Mouse (Mus musculus): ENCODE data around the gene Gm11273.
"Not testable (repeated sequence)": the region's sequence is repeated elsewhere in the genome, so short reads cannot be mapped to it uniquely, and the experiment has no call there.

Gm11273 gene

GRCm38 (mm10) chr13:21501182-21501581, at the start of gene Gm11273:
Gm11273 (minus strand) TSS chr13:21501418.
- DNase-seq: not testable (repeated sequence)

- DNase-seq: no peak
Measured at GRCm38 (mm10) chr13:21550416-21551110, 49.3 kb upstream of the Gm11273 start.

- no peak for DNase-seq
Measured at GRCm38 (mm10) chr13:21549487-21549886, 48.3 kb upstream of the Gm11273 start.

- DNase-seq: no peak
Measured at GRCm38 (mm10) chr13:21542708-21543107, 41.5 kb upstream of the Gm11273 start, which contains the start of gene Olfr1366. Olfr1366 (minus strand) TSS chr13:21542808.

GRCm38 (mm10) chr13:21530781-21531201, 29.6 kb upstream of the Gm11273 start, which contains the start of gene Zkscan8:
Zkscan8 (minus strand) TSS chr13:21531120.
- DNase-seq: peak; percentile 79

GRCm38 (mm10) chr13:21530136-21530535, 28.9 kb upstream of the Gm11273 start:
- DNase-seq: no peak

GRCm38 (mm10) chr13:21506221-21506649, 5.0 kb upstream of the Gm11273 start:
- peak; percentile 60 for DNase-seq

- DNase-seq: no peak
Measured at GRCm38 (mm10) chr13:21502296-21502695, 1.1 kb upstream of the Gm11273 start.

GRCm38 (mm10) chr13:21495080-21495479, 6.1 kb downstream of the Gm11273 start, which contains the start of gene AK157302:
AK157302 (plus strand) TSS chr13:21495223.
- peak; percentile 14 for DNase-seq

- DNase-seq: no peak
Measured at GRCm38 (mm10) chr13:21492847-21493246, 8.4 kb downstream of the Gm11273 start.

- DNase-seq: no peak
Measured at GRCm38 (mm10) chr13:21486881-21487280, 14.3 kb downstream of the Gm11273 start.

GRCm38 (mm10) chr13:21478759-21479670, 22.2 kb downstream of the Gm11273 start, which contains the start of the genes Zkscan4 and Gm10065:
Zkscan4 (plus strand) TSS chr13:21478907.
Gm10065 (minus strand) TSS chr13:21479441.
- peak; percentile 72 for DNase-seq

GRCm38 (mm10) chr13:21472427-21472826, 28.8 kb downstream of the Gm11273 start:
- no peak for DNase-seq

GRCm38 (mm10) chr13:21469097-21469496, 32.1 kb downstream of the Gm11273 start:
- no peak for DNase-seq

GRCm38 (mm10) chr13:21468061-21469019, 32.9 kb downstream of the Gm11273 start, which contains the start of gene Nkapl:
Nkapl (minus strand) TSS chr13:21468509.
- DNase-seq: peak; percentile 71

GRCm38 (mm10) chr13:21467336-21467735, 33.9 kb downstream of the Gm11273 start:
- no peak for DNase-seq

GRCm38 (mm10) chr13:21462516-21462915, 38.7 kb downstream of the Gm11273 start:
- not testable (repeated sequence) for DNase-seq

GRCm38 (mm10) chr13:21456347-21456746, 44.9 kb downstream of the Gm11273 start:
- DNase-seq: no peak

- DNase-seq: no peak
Measured at GRCm38 (mm10) chr13:21454133-21454532, 47.1 kb downstream of the Gm11273 start.

GRCm38 (mm10) chr13:21453449-21453848, 47.8 kb downstream of the Gm11273 start, which contains the start of gene Zscan26:
Zscan26 (minus strand) TSS chr13:21453730.
- DNase-seq: peak; percentile 70

- no peak for DNase-seq
Measured at GRCm38 (mm10) chr13:21453042-21453441, 48.2 kb downstream of the Gm11273 start.

Measured in right cerebral cortex, postnatal 14 days (tissue).